Mouse (Mus musculus) midbrain, embryonic 16.5 days (tissue): ENCODE measurements around the gene Gm8909. TPM values are rescaled to one million over a fixed set of nuclear protein-coding genes. Genes with fewer than 3 reads are reported as not detected.
"Not testable (repeated sequence)": the region's sequence is repeated elsewhere in the genome, so short reads cannot be mapped to it uniquely, and the experiment has no call there.

Experiments
- ATAC-seq: fragments of 200-750 bp; cut with Nextera tagmentation; 2 replicates; pipeline ENCODE4 v1.8.0; 2017; ENCODE audit warnings: moderate TSS enrichment
- H3K27ac ChIP-seq: fragments of 300-500 bp; sonication (generic); 2 replicates; pipeline ENCODE4 v1.5.1; 2014; ENCODE audit warnings: mild to moderate bottlenecking, low read length, mixed read lengths
- H3K27me3 ChIP-seq: fragments of 300-500 bp; sonication (generic); 2 replicates; pipeline ENCODE4 v1.6.1; 2014; ENCODE audit warnings: low read depth, low read length, mixed read lengths; ENCODE audit not compliant: control insufficient read depth, insufficient read depth
- H3K36me3 ChIP-seq: fragments of 300-500 bp; sonication (generic); 2 replicates; pipeline ENCODE4 v1.6.1; 2014; ENCODE audit warnings: mild to moderate bottlenecking, low read length, moderate library complexity, mixed read lengths; ENCODE audit not compliant: control insufficient read depth, insufficient read depth
- H3K4me1 ChIP-seq: fragments of 300-500 bp; sonication (generic); 2 replicates; pipeline ENCODE4 v1.6.1; 2014; ENCODE audit warnings: mild to moderate bottlenecking, low read length, mixed read lengths; ENCODE audit not compliant: control insufficient read depth, insufficient read depth
- H3K4me2 ChIP-seq: fragments of 300-500 bp; sonication (generic); 2 replicates; pipeline ENCODE4 v1.6.1; 2014; ENCODE audit warnings: mild to moderate bottlenecking, low read length, mixed read lengths
- H3K4me3 ChIP-seq: fragments of 300-500 bp; sonication (generic); 2 replicates; pipeline ENCODE4 v1.5.1; 2014; ENCODE audit warnings: low read depth, mild to moderate bottlenecking, low read length, moderate library complexity, mixed read lengths
- H3K9ac ChIP-seq: fragments of 300-500 bp; sonication (generic); 2 replicates; pipeline ENCODE4 v1.6.1; 2014; ENCODE audit warnings: low read depth, low read length, mixed read lengths
- H3K9me3 ChIP-seq: fragments of 300-500 bp; sonication (generic); replicated peaks from 2 replicates; pipeline ENCODE4 v1.6.1; 2014; ENCODE audit warnings: mild to moderate bottlenecking, low read length, mixed read lengths; ENCODE audit not compliant: control insufficient read depth, poor library complexity, severe bottlenecking
- WGBS: fragments of 180-500 bp; shearing (Covaris S2); extraction: QIAGEN DNeasy Blood & Tissue Kit; methylation state at CpG from one replicate; pipeline ENCODE4 v1.1.7; 2014; 5-methylcytosine and 5-hydroxymethylcytosine counted together
- polyA plus RNA-seq: library from polyadenylated mRNA; unstranded; fragments of >200 nt; fragmentation: Nextera tagmentation; extraction: Ambion mirVana; gene quantifications from 2 replicates; pipeline ENCODE4 v1.2.1, GENCODE M21; 2015

The Gm8909 gene
- polyA plus RNA-seq, 1 experiment from 2014 or later, result not detected

- no peak for ATAC-seq
- Histone ChIP-seq H3K4me2 (no peak overlapping the region), H3K27ac (no peak overlapping the region), H3K9ac (no peak overlapping the region), H3K4me3 (no peak overlapping the region), H3K4me1 (no peaks in the 10 kb centered on the region), H3K36me3 (no peaks in the 10 kb centered on the region), H3K9me3 (no peaks in the 10 kb centered on the region), H3K27me3 (peaks cover 5% of the 10 kb centered on the region)
- WGBS, result 85% methylated on average over 2 of the region's 2 CpGs
Measured at GRCm38 (mm10) chr17:36192371-36192770, 24.0 kb upstream of the Gm8909 start.

- no peak within 1 kb of the TSS for H3K4me3 ChIP-seq
- no peak for ATAC-seq
- no peaks in the 10 kb centered on the region for H3K36me3 ChIP-seq
- H3K9me3 ChIP-seq, result no peaks in the 10 kb centered on the region
- no peak within 1 kb of the TSS for H3K4me2 ChIP-seq
- no peaks in the 10 kb centered on the region for H3K4me1 ChIP-seq
- no peak within 1 kb of the TSS for H3K27ac ChIP-seq
- WGBS, result 71% methylated on average over 2 of the region's 2 CpGs
- H3K9ac ChIP-seq, result no peak within 1 kb of the TSS
- peaks cover 5% of the 10 kb centered on the region for H3K27me3 ChIP-seq
Measured at GRCm38 (mm10) chr17:36190169-36190507, 21.8 kb upstream of the Gm8909 start, which contains the start of gene H2-T3. TSS of gene H2-T3 (minus strand) at chr17:36190287.

GRCm38 (mm10) chr17:36189491-36190168 lies 21.3 kb upstream of the Gm8909 start:
- H3K36me3 ChIP-seq, result no peaks in the 10 kb centered on the region
- ATAC-seq, result no peak
- no peak overlapping the region for H3K9ac ChIP-seq

GRCm38 (mm10) chr17:36187540-36187939 lies 19.2 kb upstream of the Gm8909 start:
- Histone ChIP-seq H3K9me3 (no peaks in the 10 kb centered on the region), H3K4me1 (no peaks in the 10 kb centered on the region), H3K27ac (no peak overlapping the region), H3K27me3 (peaks cover 9% of the 10 kb centered on the region), H3K4me3 (no peak overlapping the region), H3K9ac (no peak overlapping the region), H3K36me3 (no peaks in the 10 kb centered on the region), H3K4me2 (no peak overlapping the region)
- WGBS, result 75% methylated on average over 3 of the region's 3 CpGs
- ATAC-seq, result no peak

More at GRCm38 (mm10) chr17:36189491-36190168, 21.3 kb upstream of the Gm8909 start:
- H3K4me2 ChIP-seq, result no peak overlapping the region
- no peaks in the 10 kb centered on the region for H3K4me1 ChIP-seq
- H3K4me3 ChIP-seq, result no peak overlapping the region
- H3K9me3 ChIP-seq, result no peaks in the 10 kb centered on the region
- 46% methylated on average over 18 of the region's 18 CpGs for WGBS
- peaks cover 5% of the 10 kb centered on the region for H3K27me3 ChIP-seq
- no peak overlapping the region for H3K27ac ChIP-seq

- ATAC-seq, result no peak
- no peak overlapping the region for H3K9ac ChIP-seq
- peaks cover 12% of the 10 kb centered on the region for H3K27me3 ChIP-seq
- H3K4me1 ChIP-seq, result no peaks in the 10 kb centered on the region; the same call in 1 of the 2 replicates
- WGBS, result 78% methylated on average over 12 of the region's 12 CpGs
- H3K4me3 ChIP-seq, result no peak overlapping the region
- H3K4me2 ChIP-seq, result no peak overlapping the region
- no peaks in the 10 kb centered on the region for H3K36me3 ChIP-seq
- no peaks in the 10 kb centered on the region for H3K9me3 ChIP-seq
- no peak overlapping the region for H3K27ac ChIP-seq
Measured at GRCm38 (mm10) chr17:36182212-36182611, 13.9 kb upstream of the Gm8909 start.

GRCm38 (mm10) chr17:36179446-36179845 lies 11.1 kb upstream of the Gm8909 start:
- H3K36me3 ChIP-seq, ATAC-seq, H3K4me1 ChIP-seq, H3K9me3 ChIP-seq, H3K9ac ChIP-seq, H3K27ac ChIP-seq: not testable (repeated sequence)
- H3K27me3 ChIP-seq, result peaks cover 12% of the 10 kb centered on the region
- 12% methylated on average over 10 of the region's 10 CpGs for WGBS
- peak overlapping the region; percentile 60 for H3K4me2 ChIP-seq
- H3K4me3 ChIP-seq, result peak overlapping the region; percentile 31; the same call in 1 of the 2 replicates

GRCm38 (mm10) chr17:36178938-36179337 lies 10.6 kb upstream of the Gm8909 start:
- Histone ChIP-seq H3K4me2 (peak overlapping the region; percentile 60), H3K9ac (0 out of 2 replicates have a peak overlapping the region, but pooled peaks have one; percentile 14), H3K27me3 (peaks cover 12% of the 10 kb centered on the region), H3K4me3 (peak overlapping the region; percentile 31)
- not testable (repeated sequence) for H3K36me3 ChIP-seq, H3K4me1 ChIP-seq, ATAC-seq, H3K9me3 ChIP-seq, H3K27ac ChIP-seq
- under 1% methylated on average over 40 of the region's 40 CpGs for WGBS

GRCm38 (mm10) chr17:36176132-36176531 lies 7.8 kb upstream of the Gm8909 start:
- not testable (repeated sequence) for H3K9ac ChIP-seq, H3K9me3 ChIP-seq, H3K27ac ChIP-seq, ATAC-seq, H3K4me1 ChIP-seq, H3K27me3 ChIP-seq, H3K36me3 ChIP-seq, H3K4me2 ChIP-seq, H3K4me3 ChIP-seq
- WGBS, result no CpG with 5 or more reads among the region's 2 CpGs

- 0 out of 2 replicates have a peak, but pooled peaks cover 3% of the 10 kb centered on the region for H3K9me3 ChIP-seq
- WGBS, result 31% methylated on average over 1 of the region's 1 CpGs
- no peak overlapping the region for H3K4me3 ChIP-seq
- H3K4me1 ChIP-seq, result no peaks in the 10 kb centered on the region
- no peak overlapping the region for H3K9ac ChIP-seq
- H3K36me3 ChIP-seq, result no peaks in the 10 kb centered on the region
- H3K27me3 ChIP-seq, result peaks cover 39% of the 10 kb centered on the region
- no peak overlapping the region for H3K27ac ChIP-seq
- no peak for ATAC-seq
- no peak overlapping the region for H3K4me2 ChIP-seq
Measured at GRCm38 (mm10) chr17:36170287-36170814, 2.0 kb upstream of the Gm8909 start.
